Mouse (Mus musculus): ENCODE data around the gene Pls1.

Gene Pls1

GRCm38 (mm10) chr9:95844825-95845460, at the start of gene Pls1:
TSS of gene Pls1 (minus strand) at chr9:95845311.
- DNase-seq (ENCODE audit: low read depth): peak; percentile 84

DNA sequence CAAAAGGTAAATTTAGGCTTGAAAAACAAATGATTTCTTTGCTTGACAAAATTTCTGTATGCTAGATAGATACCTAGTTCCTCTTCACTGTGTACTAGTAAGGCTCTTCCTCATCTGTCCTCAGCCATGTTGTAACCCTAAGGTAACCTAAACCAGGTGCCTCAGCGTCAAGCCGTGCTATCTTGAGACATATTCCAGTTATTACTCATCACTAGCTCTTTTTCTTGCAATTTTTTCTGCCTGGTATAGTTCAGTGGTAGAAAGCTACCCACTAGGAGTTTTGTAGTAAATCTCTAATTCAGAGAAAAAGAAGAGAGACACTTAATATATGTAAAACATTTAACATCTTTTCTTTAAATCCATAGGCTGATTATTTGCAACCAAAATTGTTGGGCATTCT, 37.6 kb upstream of the Pls1 start:
- no peak for DNase-seq (ENCODE audit: low read depth)

GRCm38 (mm10) chr9:95878246-95878645, 33.1 kb upstream of the Pls1 start:
- no peak for DNase-seq (ENCODE audit: low read depth)

- peak; percentile 87 for DNase-seq (ENCODE audit: low read depth)
Observed at GRCm38 (mm10) chr9:95858027-95858570, 13.0 kb upstream of the Pls1 start.

GRCm38 (mm10) chr9:95857414-95858026, 12.4 kb upstream of the Pls1 start, which contains the start of gene Atr:
TSS of gene Atr (plus strand) at chr9:95857597.
- DNase-seq (ENCODE audit: low read depth): peak; percentile 98

GRCm38 (mm10) chr9:95856004-95856403, 10.9 kb upstream of the Pls1 start:
- DNase-seq (ENCODE audit: low read depth): no peak

DNA sequence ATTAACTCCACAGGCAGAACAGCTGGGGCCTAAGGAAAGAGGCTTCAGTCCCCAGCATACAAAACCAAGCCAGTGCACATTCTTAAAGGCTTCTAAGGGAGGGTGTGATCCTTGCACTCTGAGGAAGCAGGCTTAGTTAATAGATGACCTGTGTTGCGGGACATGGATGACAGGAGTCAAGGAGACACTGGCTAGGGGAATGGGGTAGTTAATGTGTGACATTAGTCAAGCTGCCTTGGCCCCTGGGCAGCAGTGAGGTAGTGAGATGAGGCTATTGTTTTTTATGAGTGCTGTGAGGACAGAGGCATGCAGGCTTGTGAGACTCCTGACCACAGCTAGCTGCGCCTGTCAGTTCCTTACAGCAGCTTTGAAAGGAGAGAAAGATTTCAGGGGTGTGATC, 9.8 kb upstream of the Pls1 start:
- no peak for DNase-seq (ENCODE audit: low read depth)

- DNase-seq (ENCODE audit: low read depth): peak; percentile 93
Observed at GRCm38 (mm10) chr9:95852896-95853295, 7.8 kb upstream of the Pls1 start.

GRCm38 (mm10) chr9:95851671-95852070, 6.6 kb upstream of the Pls1 start:
- DNase-seq (ENCODE audit: low read depth): no peak

GRCm38 (mm10) chr9:95845711-95846110, 600 bp upstream of the Pls1 start:
- no peak for DNase-seq (ENCODE audit: low read depth)

- no peak for DNase-seq (ENCODE audit: low read depth)
Observed at GRCm38 (mm10) chr9:95839424-95839823, 5.7 kb downstream of the Pls1 start.

GRCm38 (mm10) chr9:95835741-95836140, 9.4 kb downstream of the Pls1 start:
- peak; percentile 71 for DNase-seq (ENCODE audit: low read depth)

GRCm38 (mm10) chr9:95834799-95835198, 10.3 kb downstream of the Pls1 start:
- peak; percentile 67 for DNase-seq (ENCODE audit: low read depth)

DNA sequence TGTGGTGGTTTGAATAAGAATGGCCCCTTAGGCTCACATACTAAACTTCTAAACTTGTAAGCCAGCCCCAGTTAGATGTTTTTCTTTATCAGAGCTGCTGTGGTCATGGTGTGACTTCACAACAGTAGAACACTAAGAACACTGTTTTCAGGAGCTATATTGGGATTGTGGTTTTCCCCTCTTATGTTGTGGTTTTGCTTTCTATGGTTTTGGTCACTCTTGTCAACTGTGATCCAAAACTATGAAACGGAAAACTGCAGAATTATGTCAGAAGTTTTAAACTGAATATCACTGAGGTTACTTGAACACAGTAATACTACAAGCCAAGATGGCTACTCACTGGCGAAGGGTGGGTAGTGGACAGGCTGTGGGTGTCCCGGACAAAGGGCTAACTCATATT, 12.4 kb downstream of the Pls1 start:
- DNase-seq (ENCODE audit: low read depth): peak; percentile 55

GRCm38 (mm10) chr9:95827565-95827964, 17.5 kb downstream of the Pls1 start:
- no peak for DNase-seq (ENCODE audit: low read depth)

DNA sequence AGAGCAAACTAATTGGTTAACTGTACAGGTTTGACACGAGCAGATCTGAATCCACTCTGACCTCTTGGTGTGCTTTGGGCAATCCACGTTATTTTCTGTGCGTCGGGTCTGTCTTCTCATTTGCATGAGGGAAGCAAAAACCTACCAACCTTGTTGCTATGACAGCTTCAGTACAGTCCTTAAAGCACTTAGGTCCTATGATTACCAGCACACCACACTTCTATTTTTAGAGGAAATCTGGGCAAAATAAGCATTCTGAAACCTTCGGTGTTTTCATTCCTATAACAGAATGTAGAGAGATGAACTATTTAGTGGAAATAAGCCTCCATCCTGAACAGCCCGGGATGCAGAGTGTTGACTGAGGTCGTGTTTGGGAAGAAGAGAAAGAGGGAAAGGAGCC, 22.6 kb downstream of the Pls1 start:
- DNase-seq (ENCODE audit: low read depth): no peak

- no peak for DNase-seq (ENCODE audit: low read depth)
Observed at GRCm38 (mm10) chr9:95815706-95816105, 29.4 kb downstream of the Pls1 start.

- peak; percentile 22 for DNase-seq (ENCODE audit: low read depth)
Observed at GRCm38 (mm10) chr9:95815015-95815673, 30.0 kb downstream of the Pls1 start.

GRCm38 (mm10) chr9:95813721-95814531, 31.2 kb downstream of the Pls1 start:
- no peak for DNase-seq (ENCODE audit: low read depth)

DNA sequence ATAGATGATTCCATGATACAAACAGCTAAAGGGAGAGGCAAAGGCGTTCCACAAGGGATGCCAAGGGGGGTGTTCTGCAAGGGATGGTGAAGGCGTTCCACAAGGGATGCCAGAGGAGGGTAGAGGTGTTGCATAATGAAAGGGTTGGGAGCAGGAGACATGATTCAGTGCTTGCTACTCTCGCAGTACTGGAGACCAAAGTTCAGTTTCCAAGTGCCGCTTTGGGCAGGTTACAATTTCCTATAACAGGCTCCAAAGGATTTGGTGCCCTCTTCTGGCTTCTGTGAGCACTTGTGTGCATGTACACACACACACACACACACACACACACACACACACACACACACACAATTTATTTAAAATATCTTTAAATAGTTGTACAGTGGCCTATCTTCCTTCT, 33.3 kb downstream of the Pls1 start:
- DNase-seq (ENCODE audit: low read depth): no peak

DNA sequence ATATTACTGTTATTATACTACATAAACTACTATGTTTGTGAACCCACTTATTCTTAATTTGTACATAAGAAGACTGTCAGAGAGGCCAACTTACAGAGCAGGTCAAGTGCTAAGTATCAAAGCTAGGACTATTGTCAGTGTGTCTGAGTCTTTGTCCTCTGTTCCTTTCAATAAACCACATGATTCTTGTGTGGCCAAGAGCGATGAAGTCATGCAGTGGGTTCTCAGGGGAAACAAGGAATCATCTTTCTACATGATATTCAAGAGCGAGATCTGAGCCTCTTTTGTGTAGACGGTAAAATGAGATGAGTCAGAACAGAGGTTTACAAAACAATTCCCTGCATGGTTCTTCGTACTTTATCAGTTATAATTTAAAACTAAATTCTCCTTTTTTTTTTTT, 35.5 kb downstream of the Pls1 start:
- no peak for DNase-seq (ENCODE audit: low read depth)

DNA sequence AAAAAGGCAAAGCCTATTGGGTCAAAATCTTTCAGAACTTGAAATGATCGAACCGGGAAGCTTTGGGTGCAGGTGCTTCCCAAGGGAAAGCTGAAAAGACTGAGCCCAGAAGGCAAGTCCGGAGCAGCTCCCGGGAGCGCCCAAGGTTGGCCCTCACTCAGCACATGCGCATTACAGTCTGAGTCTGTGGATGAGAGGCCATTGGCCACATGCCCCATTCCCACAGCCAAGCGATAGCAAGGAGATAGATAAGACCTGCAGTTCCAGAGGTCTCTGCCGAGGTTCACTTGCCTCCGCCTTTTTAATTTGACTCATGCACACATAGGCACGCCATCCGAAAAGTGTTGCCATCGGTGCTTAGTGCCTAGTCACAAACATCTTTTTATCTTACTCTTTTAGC, 39.7 kb downstream of the Pls1 start:
- DNase-seq (ENCODE audit: low read depth): no peak

Measured in induced T-regulatory cell, adult 2 months (primary cell).